Mouse (Mus musculus) gastrocnemius, postnatal 4 days (tissue): ENCODE data around the gene Dync1i2. TPM values are rescaled to one million over a fixed set of nuclear protein-coding genes. Genes with fewer than 3 reads are reported as not detected.

Source experiments
- DNase-seq, 2 experiments: peaks; one replicate each; pipeline ENCODE4 v3.0.0; 2021 to 2022; ENCODE audit warnings: low spot score in 2 of 2, mixed read lengths in 2 of 2
- total RNA-seq, 2 experiments: library from RNA; stranded (reverse); gene quantifications; 2 replicates each; pipeline ENCODE4 v1.2.3; 2021

Gene Dync1i2
- total RNA-seq, 2 experiments from 2014 or later, result 75.4 to 75.5 TPM

- DNase-seq, result no peak
Measured at GRCm38 (mm10) chr2:71264585-71264984, 53.1 kb downstream of the Dync1i2 start.

- no peak for DNase-seq
Measured at GRCm38 (mm10) chr2:71268691-71269090, 57.2 kb downstream of the Dync1i2 start.

- no peak for DNase-seq
Measured at GRCm38 (mm10) chr2:71269332-71269731, 57.8 kb downstream of the Dync1i2 start.

- DNase-seq, result no peak
Measured at GRCm38 (mm10) chr2:71270085-71270484, 58.6 kb downstream of the Dync1i2 start.

GRCm38 (mm10) chr2:71273955-71274679 lies 62.6 kb downstream of the Dync1i2 start:
- peak in 1 of 2 experiments; percentile 60 for DNase-seq

- DNase-seq, result no peak
Measured at GRCm38 (mm10) chr2:71275734-71276133, 64.2 kb downstream of the Dync1i2 start.

GRCm38 (mm10) chr2:71278791-71279775 lies 67.6 kb downstream of the Dync1i2 start:
- no peak for DNase-seq

- DNase-seq, result no peak
Measured at GRCm38 (mm10) chr2:71281981-71282380, 70.5 kb downstream of the Dync1i2 start.

- no peak for DNase-seq
Measured at GRCm38 (mm10) chr2:71290107-71290775, 78.7 kb downstream of the Dync1i2 start.

- DNase-seq, result no peak
Measured at GRCm38 (mm10) chr2:71291566-71291965, 80.1 kb downstream of the Dync1i2 start.

- DNase-seq, result no peak
Measured at GRCm38 (mm10) chr2:71293983-71294382, 82.5 kb downstream of the Dync1i2 start.

GRCm38 (mm10) chr2:71294489-71294888 lies 83.0 kb downstream of the Dync1i2 start:
- no peak for DNase-seq

GRCm38 (mm10) chr2:71295844-71296243 lies 84.3 kb downstream of the Dync1i2 start:
- DNase-seq, result no peak

- no peak for DNase-seq
Measured at GRCm38 (mm10) chr2:71297501-71297900, 86.0 kb downstream of the Dync1i2 start.

- no peak for DNase-seq
Measured at GRCm38 (mm10) chr2:71298729-71299128, 87.2 kb downstream of the Dync1i2 start.

GRCm38 (mm10) chr2:71302156-71302663 lies 90.7 kb downstream of the Dync1i2 start:
- DNase-seq, result no peak

GRCm38 (mm10) chr2:71303221-71303620 lies 91.7 kb downstream of the Dync1i2 start:
- no peak for DNase-seq

- no peak for DNase-seq
Measured at GRCm38 (mm10) chr2:71304821-71305220, 93.3 kb downstream of the Dync1i2 start.

- DNase-seq, result no peak
Measured at GRCm38 (mm10) chr2:71306357-71306756, 94.9 kb downstream of the Dync1i2 start.

GRCm38 (mm10) chr2:71309726-71310125 lies 98.2 kb downstream of the Dync1i2 start:
- no peak for DNase-seq

- DNase-seq, result no peak
Measured at GRCm38 (mm10) chr2:71312067-71312466, 100.6 kb downstream of the Dync1i2 start.
